Mouse (Mus musculus) neural tube, embryonic 11.5 days (tissue): ENCODE measurements around the gene Nudt21. TPM values are rescaled to one million over a fixed set of nuclear protein-coding genes. Genes with fewer than 3 reads are reported as not detected.

ENCODE experiments used
- ATAC-seq: fragments of 200-750 bp; cut with Nextera tagmentation; 2 replicates; pipeline ENCODE4 v1.8.0; 2017; ENCODE audit warnings: moderate number of reproducible peaks, mild to moderate bottlenecking, moderate TSS enrichment, moderate library complexity; ENCODE audit not compliant: insufficient read depth, low FRiP score, low TSS enrichment
- DNase-seq: peaks from one replicate; pipeline ENCODE4 v3.0.0-alpha.2; 2015; ENCODE audit warnings: low spot score
- H3K27ac ChIP-seq: fragments of 300-500 bp; sonication (generic); 2 replicates; pipeline ENCODE4 v1.5.1; 2014; ENCODE audit warnings: low read depth, mild to moderate bottlenecking, low read length
- H3K27me3 ChIP-seq: fragments of 300-500 bp; sonication (generic); 2 replicates; pipeline ENCODE4 v1.6.1; 2014; ENCODE audit warnings: mild to moderate bottlenecking, low read length, mixed read lengths; ENCODE audit not compliant: control insufficient read depth, insufficient read depth
- H3K36me3 ChIP-seq: fragments of 300-500 bp; sonication (generic); 2 replicates; pipeline ENCODE4 v1.6.1; 2014; ENCODE audit warnings: mild to moderate bottlenecking, low read length, moderate library complexity, mixed read lengths; ENCODE audit not compliant: control insufficient read depth, insufficient read depth
- H3K4me1 ChIP-seq: fragments of 300-500 bp; sonication (generic); 2 replicates; pipeline ENCODE4 v1.6.1; 2014; ENCODE audit warnings: low read length, mixed read lengths; ENCODE audit not compliant: control insufficient read depth, insufficient read depth
- H3K4me2 ChIP-seq: fragments of 300-500 bp; sonication (generic); 2 replicates; pipeline ENCODE4 v1.6.1; 2014; ENCODE audit warnings: low read depth, mild to moderate bottlenecking, moderate library complexity
- H3K4me3 ChIP-seq: fragments of 300-500 bp; sonication (generic); 2 replicates; pipeline ENCODE4 v1.5.1; 2014; ENCODE audit warnings: low read depth, low read length
- H3K9ac ChIP-seq: fragments of 300-500 bp; sonication (generic); 2 replicates; pipeline ENCODE4 v1.6.1; 2014; ENCODE audit warnings: mild to moderate bottlenecking, low read length
- H3K9me3 ChIP-seq: fragments of 300-500 bp; sonication (generic); 2 replicates; pipeline ENCODE4 v1.6.1; 2016; ENCODE audit warnings: low read length; ENCODE audit not compliant: control insufficient read depth
- WGBS: fragments of 180-500 bp; shearing (Covaris S2); extraction: QIAGEN DNeasy Blood & Tissue Kit; methylation state at CpG from one replicate; pipeline ENCODE4 v1.1.7; 2014; 5-methylcytosine and 5-hydroxymethylcytosine counted together
- polyA plus RNA-seq: library from polyadenylated mRNA; unstranded; fragments of >200 nt; fragmentation: Nextera tagmentation; extraction: Ambion mirVana; gene quantifications from 2 replicates; pipeline ENCODE4 v1.2.1, GENCODE M21; 2014

Nudt21 gene
- polyA plus RNA-seq, 1 experiment from 2014 or later = 160 TPM

- peaks cover 7% of the 10 kb centered on the region for H3K36me3 ChIP-seq
- no peak for DNase-seq
- 67% methylated on average over 6 of the region's 6 CpGs for WGBS
Measured at GRCm38 (mm10) chr8:93968293-93968692, 68.5 kb downstream of the Nudt21 start.

More at GRCm38 (mm10) chr8:93968293-93968692, 68.5 kb downstream of the Nudt21 start:
- no peaks in the 10 kb centered on the region for H3K4me1 ChIP-seq
- H3K9me3 ChIP-seq = no peaks in the 10 kb centered on the region
- no peak overlapping the region for H3K4me3 ChIP-seq
- no peak for ATAC-seq
- H3K27ac ChIP-seq = no peak overlapping the region
- H3K27me3 ChIP-seq = no peaks in the 10 kb centered on the region
- no peak overlapping the region for H3K4me2 ChIP-seq
- H3K9ac ChIP-seq = no peak overlapping the region

Other genes with a start within 250 kb of the Nudt21 start
- 33.8 and 39.0 TPM in 2 replicates for gene Gnao1, start 227.1 kb downstream of the Nudt21 start, polyA plus RNA-seq
- gene Amfr, start 24.2 kb downstream of the Nudt21 start, polyA plus RNA-seq = 58.8 and 61.6 TPM in 2 replicates
- 12.5 and 14.2 TPM in 2 replicates for gene Ogfod1, start 167 bp upstream of the Nudt21 start, polyA plus RNA-seq
- gene Bbs2, start 61.9 kb upstream of the Nudt21 start, polyA plus RNA-seq = 17.6 and 18.0 TPM in 2 replicates
- not detected in 2 replicates for gene Mt4, start 100.2 kb upstream of the Nudt21 start, polyA plus RNA-seq
- gene Mt3, start 115.6 kb upstream of the Nudt21 start, polyA plus RNA-seq = 8.9 and 9.8 TPM in 2 replicates
- gene Mt2, start 135.6 kb upstream of the Nudt21 start, polyA plus RNA-seq = 21.2 and 29.9 TPM in 2 replicates
- gene Mt1, start 142.1 kb upstream of the Nudt21 start, polyA plus RNA-seq = 78.2 and 78.5 TPM in 2 replicates
- gene Nup93, start 177.5 kb upstream of the Nudt21 start, polyA plus RNA-seq = 118 and 121 TPM in 2 replicates